Mouse (Mus musculus): ENCODE measurements around the gene Dnaic1. TPM values are rescaled to one million over a fixed set of nuclear protein-coding genes. Genes with fewer than 3 reads are reported as not detected.

Gene Dnaic1
- 10 to 100 TPM in 1 of 2 experiments, 1 to 10 TPM in 1; 7.2 to 13.3 TPM for total RNA-seq (2021)
- long read RNA-seq, experiment 1, partial matches to known transcripts: 0 of 3 reads
- long read RNA-seq, experiment 1, other reads (novel, unspliced or antisense): 1 of 3 reads
- long read RNA-seq, experiment 2, partial matches to known transcripts: 1 of 1 reads
- long read RNA-seq, experiment 2, other reads (novel, unspliced or antisense): 0 of 1 reads

DNA sequence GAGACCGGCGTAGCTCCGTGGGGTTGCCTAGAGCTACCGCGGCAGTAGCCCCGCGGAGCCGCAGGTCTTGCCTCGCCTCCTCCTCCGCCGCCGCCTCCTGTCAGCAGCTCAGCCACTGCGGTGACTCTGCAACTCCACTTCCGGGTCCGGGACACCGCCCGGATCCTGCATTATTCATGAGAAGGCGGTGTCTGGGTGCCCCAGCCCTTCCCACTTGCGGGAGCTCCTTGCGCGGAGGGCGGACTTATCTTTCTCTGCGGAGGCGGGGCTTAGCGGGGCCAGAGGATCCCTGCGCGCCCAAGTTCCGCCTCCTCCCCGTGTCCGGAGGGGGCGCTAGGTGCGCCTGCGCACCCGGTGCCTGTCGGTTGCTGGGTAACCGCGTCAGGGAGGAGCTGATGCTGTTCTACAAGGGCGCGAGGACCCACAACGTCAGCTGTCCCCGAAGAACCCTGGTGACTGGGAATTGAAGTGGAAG is at the start of gene Dnaic1, which contains the start of gene Fam219a:
Dnaic1 (plus strand) TSS at position 365 of the 475 bp plus-strand sequence.
Fam219a (minus strand) TSS at position 128 of the 475 bp plus-strand sequence.
- DNase-seq (ENCODE audit: low spot score in 2 of 2): peak; percentile 97 to 99

DNA sequence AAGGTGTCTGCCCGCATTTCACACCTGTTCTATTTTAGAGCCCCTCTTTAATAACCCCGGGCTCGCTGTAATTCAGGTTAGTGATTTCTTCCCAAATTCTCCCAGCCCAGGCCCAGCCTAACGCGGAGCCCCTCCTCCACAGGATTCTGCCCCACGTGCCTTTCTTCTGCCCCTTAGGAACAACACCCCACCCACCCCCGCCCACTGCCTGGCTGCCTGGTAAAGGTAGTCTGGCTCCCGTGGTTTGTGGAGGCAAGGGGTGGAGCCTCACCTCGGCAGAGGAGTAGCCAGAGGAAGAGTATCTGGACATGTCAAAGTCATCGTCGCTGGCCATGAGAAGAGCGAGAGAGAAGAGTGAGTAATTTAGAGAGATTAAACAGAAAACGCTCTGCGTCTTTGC is 48.9 kb upstream of the Dnaic1 start:
- no peak for DNase-seq (ENCODE audit: low spot score in 2 of 2)

DNA sequence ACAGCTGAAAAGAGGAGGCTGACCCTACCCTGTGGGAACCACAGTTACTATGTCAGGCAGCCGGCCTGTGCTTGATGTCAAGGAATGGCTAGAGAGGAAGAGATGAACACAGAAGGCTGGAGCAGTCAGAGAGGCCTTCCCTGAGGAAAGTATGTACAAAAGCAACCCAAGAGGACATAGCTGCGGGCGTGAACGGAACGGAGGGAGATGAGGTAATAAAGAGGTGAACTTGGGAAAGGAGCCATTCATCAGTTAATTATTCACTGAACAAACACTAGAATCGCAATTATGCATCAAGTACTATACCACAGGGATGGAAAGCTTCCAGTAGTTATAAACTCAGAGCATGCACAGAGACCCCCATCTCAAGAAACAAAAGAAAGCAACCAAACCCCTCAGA is 47.4 kb upstream of the Dnaic1 start:
- no peak for DNase-seq (ENCODE audit: low spot score in 2 of 2)

DNA sequence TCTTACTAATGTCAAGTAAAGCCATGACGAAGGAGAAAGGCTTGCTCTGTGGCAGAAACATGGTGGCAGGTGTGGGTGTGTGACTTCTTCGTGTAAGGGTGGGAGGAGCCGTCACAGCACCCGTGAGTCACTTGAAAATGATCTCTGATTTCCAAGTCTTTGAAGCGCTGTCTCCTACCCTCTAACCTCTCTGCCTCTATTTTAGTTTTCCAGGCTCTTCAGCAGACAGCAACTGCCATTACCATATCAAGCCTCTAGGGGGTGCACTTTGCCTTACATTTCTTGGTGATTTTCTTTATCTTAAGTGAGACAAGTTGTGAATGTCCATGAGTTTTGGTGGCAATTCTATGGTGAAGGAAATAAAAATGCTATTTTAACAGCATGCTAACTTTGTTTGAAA is 46.8 kb upstream of the Dnaic1 start:
- peak in 1 of 2 experiments; percentile 65 for DNase-seq (ENCODE audit: low spot score in 2 of 2)

DNA sequence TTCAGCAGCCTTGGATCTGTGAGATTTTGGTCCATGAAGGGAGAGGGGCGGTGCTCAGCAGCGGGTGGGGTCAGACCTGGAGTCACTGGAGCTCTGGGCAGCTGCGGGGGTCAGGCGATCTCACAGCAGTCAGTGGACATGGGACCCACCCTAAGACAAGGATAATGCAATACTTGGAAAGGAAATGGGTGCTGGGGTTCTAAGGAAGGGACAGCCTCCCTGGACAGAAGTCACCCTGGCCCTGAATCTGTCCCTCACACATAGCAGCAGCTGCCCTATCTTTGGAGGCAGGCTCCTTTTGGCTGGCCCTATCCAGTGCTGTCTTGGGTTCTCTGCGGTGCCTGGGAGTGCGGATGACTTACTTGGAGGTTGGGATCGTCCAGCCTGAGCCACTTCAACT is 45.7 kb upstream of the Dnaic1 start:
- DNase-seq (ENCODE audit: low spot score in 2 of 2): no peak

DNA sequence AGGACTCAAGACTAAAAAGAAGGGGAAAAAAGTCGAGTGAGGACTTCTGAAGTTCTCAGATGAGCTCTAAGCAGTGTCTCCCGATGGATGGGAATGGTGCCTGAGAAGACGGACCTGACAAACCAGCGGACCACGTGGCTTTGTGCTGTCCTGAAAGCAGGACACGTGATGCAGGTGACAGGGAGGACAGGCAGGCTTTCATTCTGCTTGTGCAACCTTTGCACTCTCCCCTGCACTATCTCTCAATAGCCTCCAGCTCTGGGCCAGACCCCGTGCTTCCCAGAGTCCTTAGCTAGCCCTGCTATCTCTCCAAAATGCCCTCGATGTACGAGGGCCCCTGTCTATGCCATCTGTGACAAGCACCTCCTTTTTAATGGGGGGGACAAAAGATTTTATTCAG is 44.7 kb upstream of the Dnaic1 start:
- no peak for DNase-seq (ENCODE audit: low spot score in 2 of 2)

DNA sequence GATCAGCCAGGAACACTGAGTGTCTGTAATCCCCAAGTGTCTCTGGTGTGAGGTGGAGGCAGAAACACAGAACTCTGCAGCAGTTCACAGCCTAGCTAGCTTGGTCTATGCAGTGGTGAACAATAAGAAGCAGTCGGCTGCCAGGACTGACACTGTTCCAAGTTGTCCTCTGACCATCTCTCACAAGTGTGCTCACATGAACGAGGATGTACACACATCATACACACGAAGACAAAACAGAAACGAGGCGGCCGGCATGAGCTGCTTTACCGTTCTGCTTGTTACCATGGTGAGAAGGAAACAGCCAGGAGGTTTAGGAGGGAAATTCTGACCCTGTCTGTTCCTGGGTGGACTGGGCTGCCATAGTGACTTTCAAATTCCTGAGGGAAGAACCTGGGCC is 43.0 kb upstream of the Dnaic1 start:
- no peak for DNase-seq (ENCODE audit: low spot score in 2 of 2)

DNA sequence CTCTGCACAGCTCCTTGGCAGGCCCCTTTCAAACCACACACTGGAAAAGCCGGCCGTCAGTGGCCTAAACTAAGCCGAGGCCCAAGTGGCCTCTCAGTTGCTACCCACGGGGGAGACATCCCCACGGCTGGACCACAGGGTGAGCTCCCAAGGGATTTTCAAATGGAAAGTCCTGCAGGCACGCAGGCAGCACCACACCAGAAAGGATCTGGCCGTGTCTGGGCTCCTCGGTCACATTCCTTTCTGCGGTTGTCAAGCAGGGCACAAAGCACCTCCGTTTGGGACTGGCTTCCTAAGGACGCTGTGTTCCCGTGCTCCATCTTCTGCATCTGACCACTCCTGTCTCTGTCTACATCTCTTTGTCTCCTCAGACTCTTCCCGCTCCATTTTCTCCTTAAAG is 42.5 kb upstream of the Dnaic1 start:
- DNase-seq (ENCODE audit: low spot score in 2 of 2): no peak

DNA sequence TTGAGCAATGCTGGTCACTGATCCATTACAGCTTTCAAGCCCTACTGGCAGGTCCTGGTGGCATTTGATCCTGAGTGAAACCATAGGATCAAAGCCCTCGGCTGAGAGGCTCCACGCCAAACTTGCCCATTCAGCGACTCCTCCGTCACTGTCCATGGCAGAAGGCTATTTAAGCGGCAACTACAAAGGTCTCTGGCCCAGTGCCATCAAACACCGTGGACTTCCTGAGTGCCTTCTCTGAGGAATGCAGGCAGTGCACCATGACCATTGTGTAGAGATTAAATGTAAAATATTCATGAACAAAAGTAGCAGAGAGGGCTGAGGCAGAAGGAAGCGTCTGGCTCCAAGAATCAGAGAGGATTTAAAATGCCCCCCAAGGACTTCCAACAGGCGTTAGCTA is 41.6 kb upstream of the Dnaic1 start:
- no peak for DNase-seq (ENCODE audit: low spot score in 2 of 2)

DNA sequence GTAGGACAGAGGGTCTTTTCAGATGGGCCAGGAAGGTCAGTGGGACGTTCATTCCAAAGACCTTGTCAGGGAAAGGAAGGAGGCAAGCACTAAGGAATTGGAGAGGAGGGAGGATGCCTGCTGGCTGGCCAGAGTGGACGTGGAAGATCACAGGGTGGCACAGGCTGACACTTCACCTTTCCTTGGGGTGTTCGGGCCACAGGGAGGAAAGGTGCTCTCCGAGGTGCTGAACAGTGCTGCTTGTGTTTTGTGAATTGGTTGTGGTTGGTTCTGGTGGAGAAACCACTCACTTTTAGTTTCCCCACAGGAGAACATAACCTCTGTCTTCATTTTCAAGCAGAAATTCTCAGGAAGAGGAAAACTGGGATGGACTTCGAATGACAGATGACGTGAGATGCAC is 37.2 kb upstream of the Dnaic1 start:
- DNase-seq (ENCODE audit: low spot score in 2 of 2): no peak

DNA sequence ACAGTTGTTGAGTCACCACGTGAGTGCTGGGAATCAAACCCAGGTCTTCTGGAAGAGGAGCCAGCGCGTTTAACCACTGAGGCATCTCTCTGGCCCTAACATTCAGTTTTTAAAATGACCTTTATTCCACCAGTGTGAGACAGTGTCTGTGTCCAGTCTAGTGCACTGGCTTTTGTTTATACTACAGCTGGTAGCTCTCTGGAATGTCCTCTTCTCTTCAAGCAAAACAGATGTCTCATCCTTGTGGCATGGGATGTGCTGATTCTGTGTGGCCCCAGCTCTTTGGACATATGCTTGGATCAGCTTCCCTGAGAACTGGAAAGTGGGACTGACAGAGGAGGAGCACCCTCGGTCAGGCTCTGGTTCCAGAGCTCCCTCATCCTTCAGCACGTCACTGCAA is 34.7 kb upstream of the Dnaic1 start:
- no peak for DNase-seq (ENCODE audit: low spot score in 2 of 2)

DNA sequence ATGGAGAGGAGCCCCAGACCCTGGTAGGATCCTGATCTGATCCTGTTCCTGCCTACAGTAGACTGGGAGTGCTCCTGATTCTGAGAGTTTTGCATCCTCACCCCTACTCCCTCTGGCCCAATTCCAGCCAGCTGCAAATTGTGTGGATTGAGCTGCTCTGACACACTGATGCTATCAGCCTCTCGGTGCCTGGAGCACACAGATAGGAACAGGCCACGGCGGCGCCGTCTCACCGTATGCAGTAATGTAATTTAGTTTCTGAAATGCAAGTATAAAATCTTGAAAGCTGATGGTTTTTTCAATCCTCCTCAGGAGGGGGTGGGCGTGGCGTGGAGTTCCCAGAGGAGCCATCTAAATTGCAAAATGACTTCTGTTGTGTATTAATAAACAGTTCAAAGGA is 27.4 kb upstream of the Dnaic1 start:
- DNase-seq (ENCODE audit: low spot score in 2 of 2): no peak

DNA sequence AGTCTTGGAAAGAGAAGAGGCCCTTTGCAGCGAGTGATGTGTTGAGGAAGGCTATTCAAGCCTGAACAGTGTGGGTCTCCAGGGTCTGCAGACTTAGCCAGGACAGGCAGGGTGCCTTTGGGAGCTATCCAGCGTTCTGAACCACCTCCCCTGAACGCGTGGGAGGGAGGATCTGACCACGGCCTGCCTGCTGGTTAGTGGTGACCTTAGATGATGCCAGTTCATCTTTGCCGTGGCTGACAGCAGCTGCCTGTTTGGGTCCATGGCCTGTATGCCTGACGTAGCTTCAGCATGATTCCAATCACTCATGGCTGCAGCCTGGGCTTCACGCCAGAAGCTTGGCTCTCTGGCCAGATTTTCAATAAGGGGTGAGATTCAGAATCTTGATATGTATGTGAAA is 23.6 kb upstream of the Dnaic1 start:
- DNase-seq (ENCODE audit: low spot score in 2 of 2): peak in 1 of 2 experiments; percentile 45

DNA sequence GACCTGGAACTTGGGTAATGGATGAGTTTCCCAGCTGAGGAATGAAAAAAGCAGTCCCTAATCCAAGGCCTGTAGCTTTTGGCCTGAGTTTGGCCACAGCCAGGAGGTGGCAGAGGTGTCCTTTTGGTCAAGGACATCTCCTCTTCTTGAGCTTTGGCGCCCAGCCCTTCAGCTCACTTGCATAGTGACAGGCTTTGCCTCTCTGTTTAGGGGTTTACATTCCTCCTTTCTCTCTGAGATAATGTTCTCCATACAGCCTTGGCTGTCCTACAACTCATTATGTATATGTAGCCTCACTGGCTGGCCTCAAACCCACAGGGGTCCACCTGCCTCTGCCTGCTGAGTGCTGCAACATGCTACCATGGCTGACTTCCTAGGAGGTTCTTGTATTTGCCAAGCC is 22.5 kb upstream of the Dnaic1 start:
- DNase-seq (ENCODE audit: low spot score in 2 of 2): no peak

DNA sequence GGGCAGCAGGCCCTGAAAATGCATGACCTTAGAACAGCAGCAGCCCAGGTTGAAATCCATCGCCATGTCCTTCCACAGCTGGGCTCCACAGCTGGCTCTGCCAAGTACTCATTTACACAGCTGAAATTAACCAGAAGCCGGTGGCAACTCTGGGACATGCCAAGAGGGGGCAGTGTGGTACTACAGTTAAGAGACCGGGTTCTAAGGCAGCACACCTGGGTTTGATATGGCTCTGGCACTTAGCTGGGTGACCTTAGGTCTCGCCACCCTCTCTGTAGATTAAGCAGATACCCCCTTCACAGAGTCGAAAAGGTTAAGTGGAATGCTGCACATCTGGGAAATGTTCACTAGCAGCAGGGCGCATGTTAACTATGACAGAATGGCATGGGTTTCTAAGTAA is 17.0 kb upstream of the Dnaic1 start:
- peak; percentile 65 to 66 for DNase-seq (ENCODE audit: low spot score in 2 of 2)

DNA sequence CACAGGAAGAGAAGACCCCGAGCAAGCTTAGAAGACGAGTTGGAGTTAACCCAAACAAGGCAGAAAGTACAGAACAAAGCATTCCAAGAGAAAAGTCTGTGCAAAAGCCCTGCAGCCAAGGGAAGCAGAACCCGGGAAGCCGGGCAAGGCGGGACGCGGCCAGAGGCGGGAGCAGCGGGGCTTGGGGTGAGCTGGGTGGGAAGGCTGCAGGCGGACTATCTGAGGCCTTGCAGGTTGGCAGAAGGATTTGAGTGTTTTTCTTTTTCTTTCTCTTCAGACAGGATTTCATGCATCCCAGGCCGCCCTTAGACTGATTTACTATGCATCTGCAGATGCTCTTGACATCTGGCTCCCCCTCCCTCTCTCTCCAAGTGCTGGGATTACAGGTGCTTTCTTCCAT is 16.5 kb upstream of the Dnaic1 start:
- DNase-seq (ENCODE audit: low spot score in 2 of 2): no peak

DNA sequence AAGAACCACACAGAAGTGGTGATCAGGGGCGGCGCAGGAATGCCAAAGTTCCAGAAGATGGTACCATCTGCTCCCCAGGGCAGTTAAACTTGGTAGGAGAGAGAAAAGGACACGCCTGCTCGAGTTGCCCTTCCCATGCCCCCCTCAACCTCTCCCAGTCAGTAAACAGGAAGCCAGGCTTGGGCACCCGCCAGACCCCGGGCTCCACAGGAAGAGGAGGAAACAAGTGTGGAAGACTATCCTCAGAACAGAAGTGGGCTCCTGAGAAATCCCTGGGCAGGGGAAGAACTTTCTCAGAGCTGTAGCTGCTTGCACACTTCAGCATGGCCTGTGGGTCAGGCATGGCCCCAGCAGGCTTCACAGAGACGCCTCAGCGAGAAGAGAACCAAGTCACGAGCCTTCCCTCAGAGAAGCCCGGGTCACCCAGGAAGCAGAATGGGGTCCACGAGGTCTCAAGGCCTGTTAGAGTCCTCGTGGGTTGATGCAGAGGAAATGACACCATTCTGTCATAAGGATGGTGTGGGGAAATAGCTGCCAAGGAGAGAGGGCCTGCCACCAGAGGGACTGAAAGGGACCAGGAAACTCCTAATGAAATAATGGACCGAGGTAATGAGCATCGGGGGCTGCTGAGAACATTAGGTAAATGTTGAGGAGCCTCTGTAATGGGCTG is 14.4 kb upstream of the Dnaic1 start:
- peak in 1 of 2 experiments; percentile 33 for DNase-seq (ENCODE audit: low spot score in 2 of 2)

DNA sequence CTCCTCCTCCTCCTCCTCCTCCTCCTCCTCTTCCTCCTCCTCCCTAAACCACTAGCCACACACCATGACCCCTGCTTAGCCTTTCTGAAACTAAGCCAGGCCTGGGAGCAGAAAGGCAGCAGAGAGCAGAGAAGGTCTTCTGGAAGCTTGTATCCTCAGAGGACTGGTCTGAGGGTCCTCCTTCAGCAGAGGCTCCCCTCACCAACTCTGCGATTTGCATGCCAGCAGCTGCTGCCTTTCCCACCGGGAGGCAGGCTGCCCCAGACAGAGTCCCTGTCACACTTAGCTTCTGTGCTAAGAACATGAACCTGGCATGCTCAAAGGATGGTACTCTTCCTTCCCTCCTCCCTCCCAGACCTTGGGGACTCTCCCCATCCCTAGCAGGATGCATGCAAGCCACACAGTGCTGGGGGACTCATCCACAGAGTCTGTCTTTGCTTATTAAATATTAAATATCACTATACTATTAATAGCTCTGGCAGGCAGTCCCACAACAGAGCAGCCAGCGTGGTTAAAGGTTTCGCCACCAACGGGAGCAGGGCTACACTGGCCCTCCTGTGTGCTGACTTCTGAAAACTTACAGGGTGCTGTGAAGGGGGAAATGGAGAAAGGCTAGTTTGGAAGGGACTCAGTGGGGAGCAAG is 13.1 kb upstream of the Dnaic1 start:
- no peak for DNase-seq (ENCODE audit: low spot score in 2 of 2)

DNA sequence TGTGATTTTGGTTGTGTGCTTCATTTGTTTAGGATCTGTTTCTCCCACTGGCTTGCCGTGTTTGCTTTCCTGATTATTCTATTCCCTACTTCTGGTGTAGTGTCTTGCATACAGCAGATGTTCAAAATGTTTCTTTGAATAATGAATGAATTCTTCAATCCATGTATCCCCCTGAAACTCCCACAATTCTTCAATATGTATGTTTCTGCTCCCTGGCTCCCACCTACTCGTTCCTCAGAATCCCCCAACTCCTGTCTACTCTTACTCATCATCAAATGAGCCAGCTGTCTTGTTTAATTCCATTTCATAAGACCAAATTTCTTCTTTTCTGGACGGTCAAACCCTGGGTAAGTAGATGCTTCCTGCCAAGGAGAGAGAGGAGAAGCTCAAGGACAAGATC is 12.5 kb upstream of the Dnaic1 start:
- DNase-seq (ENCODE audit: low spot score in 2 of 2): peak in 1 of 2 experiments; percentile 32

DNA sequence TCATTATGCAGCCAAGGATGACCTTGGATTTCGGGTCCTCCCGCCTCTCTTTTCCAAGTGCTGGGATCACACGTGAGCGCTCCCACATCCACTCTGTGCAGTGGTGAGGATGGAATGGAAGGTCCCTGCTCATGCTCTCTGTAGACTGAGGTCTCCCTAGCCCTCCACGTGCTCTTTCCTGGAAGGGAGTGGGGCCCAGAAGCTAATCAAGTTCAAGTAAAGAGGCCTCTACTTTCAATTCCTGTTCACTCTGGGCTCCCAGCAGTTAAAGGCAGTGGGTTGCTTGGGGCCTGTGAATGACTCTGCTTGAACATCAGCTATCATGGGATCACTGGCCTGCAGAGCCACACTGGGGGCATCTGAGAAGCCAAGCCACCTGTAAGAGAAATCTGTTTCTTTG is 6.3 kb upstream of the Dnaic1 start:
- no peak for DNase-seq (ENCODE audit: low spot score in 2 of 2)

DNA sequence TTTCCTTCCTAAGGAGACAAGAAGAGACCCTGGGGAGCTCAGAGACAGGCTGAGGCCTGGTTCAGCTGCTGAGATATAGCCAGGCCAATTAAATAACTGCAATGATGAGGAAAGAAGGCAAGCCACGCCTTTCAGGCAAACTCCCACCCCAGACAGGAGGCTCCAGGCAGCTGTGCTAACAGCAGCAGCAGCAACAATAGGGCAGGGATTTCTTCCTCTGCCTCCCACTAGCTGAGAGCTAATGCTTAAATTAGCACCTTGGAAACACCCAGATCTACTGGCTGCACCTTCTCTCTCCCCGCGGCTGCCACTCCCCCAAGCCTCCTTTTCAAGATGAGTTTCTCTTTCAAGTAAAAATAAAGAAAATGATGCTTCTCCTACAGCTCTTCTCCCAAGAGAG is 3.5 kb upstream of the Dnaic1 start:
- no peak for DNase-seq (ENCODE audit: low spot score in 2 of 2)

DNA sequence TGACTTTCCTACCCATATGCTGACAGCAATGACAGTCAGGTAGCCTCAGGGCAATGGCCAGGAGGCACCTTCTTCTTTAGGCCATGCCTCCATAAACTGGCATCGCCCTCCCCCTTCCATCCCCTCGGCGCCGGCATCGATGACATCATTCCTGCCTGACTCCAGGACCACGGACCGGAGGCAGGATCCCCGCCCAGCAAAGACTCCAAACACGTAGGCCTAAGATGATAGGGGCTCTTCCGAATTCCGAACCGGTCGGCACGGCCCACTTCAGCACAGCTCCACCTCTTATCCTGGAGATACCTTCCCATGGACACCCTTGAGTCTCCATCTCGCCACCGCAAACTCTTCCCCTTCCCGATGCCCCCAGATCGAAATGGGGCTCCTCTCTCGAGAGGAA is 1.3 kb upstream of the Dnaic1 start:
- peak; percentile 43 to 52 for DNase-seq (ENCODE audit: low spot score in 2 of 2)
